Mouse (Mus musculus): ENCODE measurements around the gene Srgap1. TPM values are rescaled to one million over a fixed set of nuclear protein-coding genes. Genes with fewer than 3 reads are reported as not detected.

Srgap1 gene
- polyA plus RNA-seq, 1 experiment: not detected

DNA sequence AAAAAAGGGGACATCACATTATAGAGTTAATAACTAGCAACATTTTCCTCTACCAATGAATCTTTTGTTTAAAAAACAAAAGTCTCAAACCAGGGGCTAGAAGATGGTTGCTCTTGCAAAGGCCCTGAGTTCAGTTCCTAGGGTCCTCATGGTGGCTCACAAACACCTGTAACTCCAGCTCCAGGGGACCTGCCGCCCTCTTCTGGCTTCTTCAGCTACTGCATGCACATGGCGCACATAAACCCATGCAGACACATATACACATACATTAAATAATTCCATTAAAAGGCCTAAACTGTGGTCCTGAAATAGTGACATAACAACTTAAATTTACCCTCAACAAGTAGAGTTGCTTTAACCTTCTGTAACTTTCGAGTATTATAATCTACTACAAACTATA lies 178.9 kb downstream of the Srgap1 start:
- 95% methylated on average over 3 of the region's 3 CpGs for WGBS
- H3K4me3 ChIP-seq (ENCODE audit: insufficient read depth, low read depth, low read length): no peak overlapping the region
- TF ChIP-seq CTCF (IDR thresholded peaks at IDR 0.05; ENCODE audit: insufficient read depth, low read depth, low read length) (no peak), POLR2A (IDR thresholded peaks at IDR 0.05; ENCODE audit: insufficient read depth, low read depth, low read length) (no peak)
- peaks cover 2% of the 10 kb centered on the region; the same call in 1 of the 2 replicates for H3K4me1 ChIP-seq (ENCODE audit: control insufficient read depth, insufficient read depth, low read length)
- H3K27ac ChIP-seq (ENCODE audit: insufficient read depth, low read depth, low read length): no peak overlapping the region

DNA sequence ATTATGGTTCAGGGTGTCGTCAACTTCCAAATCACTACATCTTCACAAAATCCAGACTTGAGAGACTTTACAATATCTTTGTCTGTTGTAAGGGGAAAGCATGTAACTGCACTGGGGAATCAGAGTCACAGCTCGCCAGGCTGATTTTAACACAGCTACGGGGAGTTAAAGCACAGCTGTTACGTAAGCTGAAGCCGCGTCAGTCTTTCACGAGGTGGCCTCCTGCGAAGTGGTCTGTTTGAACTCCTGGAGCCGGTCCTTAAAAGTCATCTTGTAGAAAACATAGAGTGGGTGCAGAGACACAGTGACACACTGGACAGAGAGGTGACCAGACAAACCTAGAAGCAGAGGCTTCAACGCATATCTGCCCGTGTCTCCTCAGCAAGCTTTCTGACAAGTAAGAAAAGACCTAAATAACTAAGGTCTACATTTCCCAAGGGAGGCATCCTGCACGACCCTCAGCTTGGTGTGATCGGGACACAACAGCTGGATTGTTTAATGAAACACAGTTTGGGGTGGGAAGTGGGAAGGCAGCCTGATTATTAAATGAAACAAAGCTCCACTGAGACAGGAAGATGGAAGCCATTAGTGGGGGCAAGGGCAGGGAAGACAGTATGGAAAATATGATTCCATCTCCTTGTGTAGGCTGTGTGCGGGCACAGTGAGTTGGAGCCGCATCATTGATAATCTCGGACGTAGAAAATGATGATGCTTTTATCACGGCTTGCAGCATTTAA lies 181.4 kb downstream of the Srgap1 start:
- TF ChIP-seq CTCF (IDR thresholded peaks at IDR 0.05; ENCODE audit: insufficient read depth, low read depth, low read length): no peak
- TF ChIP-seq POLR2A (IDR thresholded peaks at IDR 0.05; ENCODE audit: insufficient read depth, low read depth, low read length): no peak
- Histone ChIP-seq H3K4me3 (ENCODE audit: insufficient read depth, low read depth, low read length) (no peak overlapping the region), H3K4me1 (ENCODE audit: control insufficient read depth, insufficient read depth, low read length) (no peaks in the 10 kb centered on the region), H3K27ac (ENCODE audit: insufficient read depth, low read depth, low read length) (no peak overlapping the region)
- WGBS: 81% methylated on average over 18 of the region's 18 CpGs

GRCm38 (mm10) chr10:121860924-121861323 lies 186.2 kb downstream of the Srgap1 start:
- Histone ChIP-seq H3K4me1 (ENCODE audit: control insufficient read depth, insufficient read depth, low read length) (0 out of 2 replicates have a peak, but pooled peaks cover 4% of the 10 kb centered on the region), H3K4me3 (ENCODE audit: insufficient read depth, low read depth, low read length) (no peak overlapping the region), H3K27ac (ENCODE audit: insufficient read depth, low read depth, low read length) (no peak overlapping the region)
- WGBS: 75% methylated on average over 2 of the region's 2 CpGs
- TF ChIP-seq POLR2A (IDR thresholded peaks at IDR 0.05; ENCODE audit: insufficient read depth, low read depth, low read length) (no peak), CTCF (IDR thresholded peaks at IDR 0.05; ENCODE audit: insufficient read depth, low read depth, low read length) (no peak)

GRCm38 (mm10) chr10:121859803-121860571 lies 187.1 kb downstream of the Srgap1 start:
- WGBS: 85% methylated on average over 10 of the region's 10 CpGs
- Histone ChIP-seq H3K27ac (ENCODE audit: insufficient read depth, low read depth, low read length) (no peak overlapping the region), H3K4me3 (ENCODE audit: insufficient read depth, low read depth, low read length) (no peak overlapping the region), H3K4me1 (ENCODE audit: control insufficient read depth, insufficient read depth, low read length) (0 out of 2 replicates have a peak, but pooled peaks cover 4% of the 10 kb centered on the region)
- no peak for TF ChIP-seq POLR2A (IDR thresholded peaks at IDR 0.05; ENCODE audit: insufficient read depth, low read depth, low read length)
- TF ChIP-seq CTCF (IDR thresholded peaks at IDR 0.05; ENCODE audit: insufficient read depth, low read depth, low read length): no peak

GRCm38 (mm10) chr10:121858911-121859310 lies 188.2 kb downstream of the Srgap1 start:
- Histone ChIP-seq H3K4me1 (ENCODE audit: control insufficient read depth, insufficient read depth, low read length) (0 out of 2 replicates have a peak, but pooled peaks cover 4% of the 10 kb centered on the region), H3K27ac (ENCODE audit: insufficient read depth, low read depth, low read length) (no peak overlapping the region), H3K4me3 (ENCODE audit: insufficient read depth, low read depth, low read length) (no peak overlapping the region)
- WGBS: 74% methylated on average over 2 of the region's 2 CpGs
- TF ChIP-seq POLR2A (IDR thresholded peaks at IDR 0.05; ENCODE audit: insufficient read depth, low read depth, low read length) (no peak), CTCF (IDR thresholded peaks at IDR 0.05; ENCODE audit: insufficient read depth, low read depth, low read length) (no peak)

- Histone ChIP-seq H3K4me1 (ENCODE audit: control insufficient read depth, insufficient read depth, low read length) (0 out of 2 replicates have a peak, but pooled peaks cover 4% of the 10 kb centered on the region), H3K4me3 (ENCODE audit: insufficient read depth, low read depth, low read length) (no peak overlapping the region), H3K27ac (ENCODE audit: insufficient read depth, low read depth, low read length) (no peak overlapping the region)
- TF ChIP-seq CTCF (IDR thresholded peaks at IDR 0.05; ENCODE audit: insufficient read depth, low read depth, low read length) (no peak), POLR2A (IDR thresholded peaks at IDR 0.05; ENCODE audit: insufficient read depth, low read depth, low read length) (no peak)
- WGBS: 84% methylated on average over 1 of the region's 1 CpGs
Observed at GRCm38 (mm10) chr10:121858086-121858485, 189.0 kb downstream of the Srgap1 start.

DNA sequence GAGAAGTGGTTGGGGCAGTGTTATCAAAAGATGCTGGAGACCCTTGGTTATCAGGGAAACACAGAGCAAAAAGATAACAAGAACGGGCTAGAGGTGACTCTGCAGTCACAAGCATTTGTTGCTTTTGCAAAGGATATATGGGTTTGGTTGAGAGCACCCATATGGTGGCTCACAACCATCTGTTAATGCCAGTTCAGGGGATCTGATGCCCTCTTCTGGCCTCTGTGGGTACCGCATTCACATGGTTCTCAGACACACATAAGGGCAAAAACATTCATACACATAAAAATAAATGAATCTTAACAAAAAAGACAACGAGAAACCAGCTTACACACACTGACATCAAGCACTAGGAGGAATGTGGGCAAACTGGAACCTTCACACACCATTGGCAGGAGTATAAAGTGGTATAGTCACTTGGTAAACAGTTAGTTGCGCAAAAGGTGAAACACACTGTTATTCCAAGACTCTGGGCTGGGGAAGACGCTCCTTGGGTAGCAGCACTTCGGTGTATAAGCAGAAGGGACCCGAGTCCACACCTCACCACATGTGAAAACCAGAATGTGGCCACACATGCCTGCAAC lies 191.2 kb downstream of the Srgap1 start:
- Histone ChIP-seq H3K4me3 (ENCODE audit: insufficient read depth, low read depth, low read length) (no peak overlapping the region), H3K4me1 (ENCODE audit: control insufficient read depth, insufficient read depth, low read length) (0 out of 2 replicates have a peak, but pooled peaks cover 4% of the 10 kb centered on the region), H3K27ac (ENCODE audit: insufficient read depth, low read depth, low read length) (no peak overlapping the region)
- no peak for TF ChIP-seq POLR2A (IDR thresholded peaks at IDR 0.05; ENCODE audit: insufficient read depth, low read depth, low read length)
- TF ChIP-seq CTCF (IDR thresholded peaks at IDR 0.05; ENCODE audit: insufficient read depth, low read depth, low read length): no peak
- WGBS: 94% methylated on average over 7 of the region's 7 CpGs

DNA sequence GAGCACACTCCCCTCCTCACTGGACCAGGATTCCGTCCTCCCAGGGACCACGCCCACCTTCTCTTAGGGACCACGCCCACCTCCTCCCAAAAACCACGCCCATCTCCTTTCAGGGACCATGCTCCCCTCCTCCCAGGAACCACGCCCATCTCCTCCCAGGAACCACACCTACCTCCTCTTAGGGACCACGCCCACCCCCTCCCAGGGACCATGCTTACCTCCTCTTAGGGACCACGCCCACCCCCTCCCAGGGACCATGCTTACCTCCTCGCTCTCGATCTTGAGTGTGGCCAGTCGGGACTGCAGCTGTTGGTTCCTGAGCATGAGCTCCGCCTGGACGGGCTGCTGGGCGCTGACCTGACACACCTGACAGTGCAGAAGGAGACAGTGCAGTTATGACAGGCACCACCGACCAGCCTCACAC lies 193.7 kb downstream of the Srgap1 start:
- H3K4me1 ChIP-seq (ENCODE audit: control insufficient read depth, insufficient read depth, low read length): 0 out of 2 replicates have a peak, but pooled peaks cover 2% of the 10 kb centered on the region
- H3K27ac ChIP-seq (ENCODE audit: insufficient read depth, low read depth, low read length): no peak overlapping the region
- no peak overlapping the region for H3K4me3 ChIP-seq (ENCODE audit: insufficient read depth, low read depth, low read length)
- TF ChIP-seq CTCF (IDR thresholded peaks at IDR 0.05; ENCODE audit: insufficient read depth, low read depth, low read length): no peak
- no peak for TF ChIP-seq POLR2A (IDR thresholded peaks at IDR 0.05; ENCODE audit: insufficient read depth, low read depth, low read length)
- 61% methylated on average over 14 of the region's 14 CpGs for WGBS

All from olfactory bulb, adult 2 months (tissue).